Mouse (Mus musculus) thymus, postnatal 10 days (tissue): ENCODE results near the gene Suds3.

Experiments used
- DNase-seq, 2 experiments: peaks; one replicate each; pipeline ENCODE4 v3.0.0; 2021; ENCODE audit warnings: low spot score in 2 of 2

The Suds3 gene

DNA sequence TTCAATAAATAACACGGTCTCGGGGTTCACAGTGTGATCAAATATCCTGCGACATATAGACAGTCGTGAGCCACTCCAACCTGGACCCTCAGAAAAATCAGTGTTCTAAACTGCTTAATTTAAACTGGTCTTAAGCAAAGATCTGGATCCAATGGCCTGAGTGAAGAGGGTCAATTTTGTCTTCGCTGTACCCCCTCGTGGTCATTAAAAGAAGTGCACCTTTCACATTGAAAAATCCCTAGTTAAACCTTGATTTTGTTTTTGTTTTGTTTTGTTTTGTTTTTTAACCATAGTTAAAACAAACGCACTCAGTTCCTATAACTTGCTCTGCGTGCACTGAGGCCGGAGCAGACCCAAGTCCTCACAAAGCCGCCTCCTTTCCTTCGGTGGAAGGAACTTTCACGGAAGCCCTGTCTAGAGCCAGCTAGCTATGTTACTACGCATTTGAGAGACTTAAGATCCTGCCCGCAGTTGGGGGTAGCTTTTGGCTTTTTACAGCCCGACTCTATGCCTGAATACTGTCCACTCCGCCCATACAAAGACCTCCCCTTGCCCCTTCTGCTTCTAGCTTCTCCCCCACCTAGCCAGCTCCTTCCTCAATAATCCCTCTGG is 1.2 kb downstream of the Suds3 start:
- DNase-seq, result no peak

DNA sequence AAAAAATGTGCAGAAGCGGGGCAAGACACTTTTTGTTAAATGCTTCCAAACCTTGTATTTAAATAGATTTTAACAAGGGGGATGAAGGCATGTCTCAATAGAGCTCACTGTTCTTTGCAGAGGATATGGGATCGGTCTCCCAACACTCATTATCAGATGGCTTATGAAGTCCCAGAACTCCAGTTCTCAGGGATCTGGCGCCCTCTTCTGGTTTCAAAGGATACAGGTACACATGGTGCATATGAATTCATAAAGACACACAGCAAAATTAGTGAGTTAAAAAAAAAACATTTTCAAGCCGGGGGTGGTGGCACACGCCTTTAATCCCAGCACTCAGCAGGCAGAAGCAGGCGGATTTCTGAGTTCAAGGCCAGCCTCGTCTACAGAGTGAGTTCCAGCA is 2.6 kb downstream of the Suds3 start:
- DNase-seq, result peak in 1 of 2 experiments; percentile 37

DNA sequence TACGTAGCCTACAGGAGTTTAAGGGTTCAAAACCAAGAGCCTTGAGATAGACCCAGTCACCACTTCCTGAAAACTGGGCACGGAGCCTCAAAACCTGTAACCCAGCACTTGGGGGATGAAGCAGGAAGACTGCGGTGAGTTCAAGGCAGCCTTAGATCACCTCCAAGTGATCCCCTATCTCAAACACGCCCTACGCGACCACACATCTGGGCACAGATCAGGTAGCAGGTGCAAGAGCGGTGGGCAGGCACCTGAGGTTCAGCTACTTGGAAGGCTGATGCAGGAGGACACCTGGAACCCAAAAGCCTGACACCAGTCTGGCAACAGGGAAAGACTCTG is 4.2 kb downstream of the Suds3 start:
- DNase-seq, result peak in 1 of 2 experiments; percentile 32

DNA sequence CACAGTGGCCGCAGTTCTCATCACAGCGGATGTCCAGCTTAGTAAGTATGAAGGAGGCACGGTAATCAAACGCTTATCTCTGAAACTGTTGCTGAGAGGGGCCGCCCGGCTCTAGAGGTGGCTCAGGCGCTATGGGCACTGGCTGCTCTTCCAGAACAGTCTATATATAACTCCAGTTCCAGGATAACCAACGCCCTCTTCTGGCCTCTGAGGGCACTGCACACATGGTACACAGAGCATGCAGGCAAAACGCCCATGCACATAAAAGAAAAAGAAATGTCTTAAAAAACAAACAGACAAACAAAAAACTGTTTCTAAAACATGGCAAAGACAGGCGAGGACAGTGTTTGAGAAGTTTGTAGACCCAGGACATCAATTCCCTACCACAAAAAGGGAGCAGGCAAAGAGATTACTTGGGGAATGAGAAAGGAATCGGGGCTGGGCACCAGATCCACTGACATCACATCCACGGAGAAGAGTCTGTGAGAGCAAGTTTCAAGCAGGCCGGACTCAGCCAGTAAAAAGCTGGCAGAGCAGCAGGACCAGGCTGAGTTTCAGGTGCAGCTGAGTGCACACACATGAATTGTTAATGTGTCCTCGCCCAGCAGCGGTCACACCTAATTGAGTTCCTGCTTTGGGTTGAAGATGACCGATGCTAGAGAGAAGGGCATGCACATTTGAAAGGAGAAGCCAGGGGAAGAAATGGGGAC is 4.7 kb downstream of the Suds3 start:
- DNase-seq, result no peak

DNA sequence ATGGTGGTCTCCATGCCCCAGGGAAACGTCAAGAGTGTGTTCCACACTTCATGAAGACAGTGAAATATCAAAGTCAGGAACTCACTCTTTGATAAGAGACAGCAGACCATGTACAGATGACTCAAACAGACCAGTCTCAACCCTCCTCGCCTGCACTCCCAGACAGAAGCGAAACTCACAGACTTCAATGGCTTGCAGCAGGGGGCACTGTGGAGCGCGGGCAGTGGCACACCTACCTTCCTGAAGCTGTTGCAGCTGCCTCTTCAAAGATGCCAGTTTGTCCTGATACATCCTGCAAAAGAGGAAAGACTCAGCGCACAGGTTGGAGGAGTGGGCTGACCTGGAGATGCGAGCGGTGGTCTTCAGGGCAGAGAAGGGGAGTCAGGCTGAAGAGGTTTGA is 6.4 kb downstream of the Suds3 start:
- DNase-seq, result peak in 1 of 2 experiments; percentile 50

DNA sequence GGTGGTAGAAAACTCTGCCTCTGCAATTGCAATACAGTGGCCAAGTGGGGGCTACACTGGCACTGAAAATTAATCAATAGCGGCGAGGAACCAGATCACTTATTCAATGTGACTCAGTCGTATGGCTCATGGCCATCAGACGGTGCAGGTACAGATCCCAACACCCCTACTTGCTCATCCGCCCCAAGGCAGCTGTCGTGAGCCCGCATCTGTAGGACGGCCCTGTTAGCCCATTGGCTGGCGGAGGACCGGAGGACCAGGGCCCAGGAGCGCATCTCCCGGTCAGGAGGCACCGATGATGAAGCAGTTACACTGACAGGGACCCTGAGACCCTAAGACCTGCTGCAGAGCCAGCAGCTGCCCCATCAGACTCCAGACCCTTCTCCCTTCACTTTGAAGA is 7.2 kb downstream of the Suds3 start:
- no peak for DNase-seq

DNA sequence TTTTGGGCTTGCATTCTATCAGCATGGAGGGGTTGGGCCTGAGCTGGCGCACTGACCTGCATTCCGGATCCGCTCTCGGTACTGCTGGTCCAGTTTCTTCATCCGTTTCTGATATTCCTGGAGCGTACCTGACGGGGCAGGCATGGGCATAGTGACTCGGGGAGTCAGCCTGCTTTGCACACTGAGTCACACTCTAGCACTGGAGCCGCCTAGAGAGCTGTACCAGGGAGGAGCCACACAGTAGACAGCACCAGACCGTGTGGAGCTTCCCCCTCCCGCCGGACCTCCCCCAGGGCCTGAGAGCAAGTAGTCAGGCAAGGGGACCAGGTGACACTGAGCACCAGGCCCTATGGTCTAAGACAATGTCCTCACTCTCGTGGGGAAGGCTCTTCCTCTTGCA is 7.6 kb downstream of the Suds3 start:
- DNase-seq, result no peak

DNA sequence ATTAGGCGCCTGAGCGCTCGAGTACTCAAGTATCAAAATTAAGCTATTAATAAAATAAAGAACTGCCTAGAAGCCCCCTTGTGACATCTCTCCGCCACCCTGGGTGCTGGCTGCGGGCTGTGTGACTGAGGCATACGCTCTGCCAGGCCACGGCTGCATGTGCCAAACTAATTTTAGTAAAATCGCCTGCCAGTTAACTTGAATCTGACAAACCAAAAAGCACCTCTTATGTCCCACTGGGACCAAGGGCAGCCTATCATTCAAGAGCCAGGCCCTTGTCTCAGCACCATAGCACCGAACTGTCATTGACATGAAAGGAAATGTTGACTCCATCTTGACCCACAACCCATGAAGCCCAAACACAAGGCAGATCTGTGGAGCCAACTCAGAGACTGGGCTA is 10.2 kb downstream of the Suds3 start:
- DNase-seq, result no peak

DNA sequence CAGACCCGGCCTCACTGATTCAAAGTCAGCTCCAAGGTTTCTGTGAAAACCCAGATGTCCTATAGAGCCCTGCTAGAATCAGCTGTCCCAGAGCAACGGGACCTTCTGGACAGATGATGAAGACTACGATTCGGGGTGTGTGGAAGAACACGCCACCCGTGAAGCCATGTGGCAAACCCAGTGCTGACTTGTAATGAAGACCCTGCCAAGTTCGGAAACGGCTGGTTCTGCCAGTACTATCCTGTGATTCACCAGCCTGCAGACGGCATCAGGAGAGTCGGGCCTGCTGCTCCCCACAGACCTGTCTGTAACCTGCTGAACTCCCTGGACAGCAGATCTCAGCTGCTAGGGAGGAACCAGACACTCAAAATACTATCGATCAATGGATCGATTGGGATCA is 11.6 kb downstream of the Suds3 start:
- no peak for DNase-seq

DNA sequence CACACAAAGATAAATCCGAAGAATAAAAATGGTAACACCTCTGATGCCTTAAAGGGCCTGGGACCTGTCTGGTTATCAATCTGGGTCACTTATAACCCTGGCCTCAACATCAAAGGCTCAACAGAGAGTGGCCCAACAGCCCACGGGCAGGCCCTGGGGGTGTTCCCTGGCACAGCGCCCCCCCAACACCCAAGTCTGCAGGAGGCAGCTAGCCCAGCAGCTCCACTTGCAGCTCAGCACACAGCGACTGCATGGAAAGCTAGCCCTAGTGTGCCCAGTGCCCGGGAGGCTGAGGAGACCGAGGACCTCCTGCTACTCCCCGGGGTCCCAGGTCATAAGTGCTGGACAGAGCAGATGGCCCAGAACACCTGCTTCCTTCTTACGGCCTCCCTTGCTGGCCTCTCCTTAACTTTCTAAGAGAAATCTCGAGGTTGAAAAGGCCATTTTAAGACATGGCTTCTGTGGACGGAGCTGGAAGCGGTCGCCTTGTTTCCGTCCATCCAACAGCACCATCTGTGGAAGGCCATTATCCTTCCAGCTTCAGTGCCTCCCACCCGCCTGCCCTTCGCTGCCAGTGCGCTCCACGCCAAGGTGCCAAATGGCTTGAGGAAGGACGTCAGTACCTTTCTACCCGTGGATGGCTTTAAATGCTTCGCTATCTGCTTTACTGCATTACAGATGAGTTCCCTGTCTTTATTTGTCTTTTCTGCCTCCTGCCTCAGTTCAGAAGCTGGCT is 12.6 kb downstream of the Suds3 start:
- DNase-seq, result no peak

DNA sequence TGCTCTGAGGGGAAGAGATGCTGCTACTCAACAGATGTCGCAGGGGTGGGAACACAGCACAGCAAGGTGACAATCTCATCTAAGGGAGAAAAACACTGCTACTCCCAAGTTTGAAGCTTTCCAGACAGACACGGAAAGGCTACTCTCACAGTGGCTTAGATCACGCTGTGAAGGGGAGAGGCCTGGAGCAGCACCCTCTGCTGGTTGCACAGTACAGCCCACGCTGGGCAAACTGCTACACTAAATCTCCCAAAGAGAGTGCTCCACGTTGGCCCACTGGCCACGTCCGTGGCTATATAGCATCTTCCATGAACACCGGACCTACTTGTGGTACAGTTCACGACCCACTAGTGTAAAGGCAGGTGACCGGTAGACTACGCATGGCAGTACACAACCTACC is 16.2 kb downstream of the Suds3 start:
- no peak for DNase-seq

DNA sequence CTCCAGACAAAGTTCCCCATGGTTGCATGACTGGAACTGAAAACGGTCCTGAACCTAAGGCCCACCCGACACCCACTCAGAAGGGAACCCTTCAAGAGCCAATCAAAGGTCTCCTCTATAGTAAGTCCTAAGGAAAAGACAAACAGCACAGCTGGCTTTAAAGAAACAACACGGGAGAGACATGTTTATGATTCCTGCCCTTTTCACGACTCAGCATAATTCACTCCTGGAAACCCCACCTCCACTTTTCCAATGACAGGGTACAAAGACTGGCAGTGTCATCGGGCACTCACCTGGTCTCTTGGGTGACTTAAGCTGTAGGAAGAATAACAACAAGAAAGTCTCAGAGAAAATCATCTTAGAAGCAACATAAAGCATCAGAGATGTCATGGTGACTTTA is 16.9 kb downstream of the Suds3 start:
- no peak for DNase-seq

DNA sequence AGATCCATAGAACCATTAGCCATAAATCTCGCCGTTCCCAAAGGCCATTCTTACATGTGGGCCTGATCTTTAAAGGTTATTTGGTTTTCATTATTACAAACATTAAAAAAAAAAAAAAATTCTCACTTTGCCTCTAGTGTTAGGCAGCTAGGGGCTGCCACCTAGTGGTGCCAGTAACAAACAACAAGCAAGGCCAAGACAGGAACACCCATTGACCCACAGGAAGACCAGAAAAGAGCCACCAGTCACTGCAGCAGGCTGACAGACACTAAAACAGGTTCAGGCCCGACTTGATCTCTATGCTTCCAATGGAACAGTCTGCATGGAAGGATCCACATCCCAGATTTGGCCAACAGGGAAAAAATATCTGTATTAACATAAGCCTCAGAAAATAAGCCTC is 19.2 kb downstream of the Suds3 start:
- DNase-seq, result no peak

DNA sequence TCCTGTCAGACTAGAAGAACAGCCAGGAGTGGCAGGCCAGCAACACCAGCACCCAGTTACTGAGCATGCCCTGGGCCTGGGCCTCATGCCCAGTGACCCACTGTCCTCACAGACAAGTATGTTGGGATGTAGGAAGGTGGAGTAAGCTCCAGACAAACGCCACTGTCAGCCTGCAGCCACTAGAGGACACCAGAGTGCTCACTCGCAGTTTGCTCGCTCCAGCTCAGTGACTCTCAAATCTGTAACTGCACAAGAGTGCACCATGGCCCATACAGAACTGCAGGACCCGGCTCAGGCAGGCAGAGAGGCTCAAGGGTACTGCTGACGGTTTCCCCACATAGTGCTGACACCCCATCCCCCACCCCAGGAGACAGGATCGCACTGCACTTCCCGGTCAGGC is 21.5 kb downstream of the Suds3 start:
- no peak for DNase-seq

DNA sequence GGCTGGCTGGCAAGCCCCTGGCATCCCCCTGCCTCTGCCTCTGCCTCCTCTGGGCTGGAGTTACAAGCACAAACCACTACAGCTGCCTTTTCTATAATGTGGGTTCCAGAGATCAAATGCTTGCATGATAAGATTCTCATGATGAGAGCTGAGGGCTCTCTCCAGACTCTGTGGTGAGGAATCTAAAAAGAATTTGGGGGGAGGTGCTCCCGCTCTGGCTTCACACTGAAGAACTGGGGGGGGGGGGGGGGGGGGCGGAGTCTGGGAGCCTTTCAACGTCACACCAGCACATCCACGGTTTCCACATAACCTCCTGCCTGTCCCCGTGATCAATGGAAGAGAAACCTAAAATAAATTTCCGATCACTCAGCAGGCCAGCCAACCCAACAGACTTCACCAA is 26.1 kb downstream of the Suds3 start:
- DNase-seq, result no peak

DNA sequence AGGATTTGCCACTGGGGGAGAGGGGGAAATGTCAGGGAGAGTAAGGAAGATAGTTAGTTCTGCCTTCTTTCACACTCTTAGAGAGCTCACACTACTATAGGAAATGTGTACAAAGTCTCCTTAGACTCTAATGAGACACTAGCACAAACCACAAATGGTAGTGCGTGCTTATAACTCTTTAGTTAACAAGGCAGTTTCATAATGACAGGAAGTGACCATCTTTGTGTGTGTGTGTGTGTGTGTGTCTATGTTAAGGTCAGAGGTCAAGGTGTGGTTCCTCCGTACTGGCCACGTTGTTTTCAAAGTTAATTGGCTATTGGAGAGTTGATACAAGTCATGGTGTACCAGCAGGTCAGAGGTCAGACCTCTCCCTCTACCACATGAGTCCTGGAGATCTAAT is 26.8 kb downstream of the Suds3 start:
- DNase-seq, result no peak

DNA sequence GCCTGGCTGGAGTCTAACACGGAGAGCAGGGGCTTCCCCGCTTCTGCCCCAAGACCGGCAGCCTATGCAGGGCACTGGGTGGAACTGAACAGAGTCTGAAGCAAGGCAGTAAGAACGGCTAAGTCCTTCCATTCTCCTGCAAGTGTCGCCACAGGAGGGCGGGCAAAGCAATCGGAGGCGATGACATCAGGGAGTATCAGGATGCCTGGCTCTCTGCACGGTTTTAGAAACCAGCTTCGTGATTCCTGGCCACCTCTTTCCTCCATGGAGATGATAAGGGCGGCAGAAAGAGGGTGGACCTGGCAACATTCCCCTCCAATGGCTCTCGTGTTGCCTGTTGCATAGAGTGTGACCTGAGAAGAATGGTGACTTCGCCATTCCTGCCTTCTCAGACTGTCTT is 28.2 kb downstream of the Suds3 start:
- no peak for DNase-seq

DNA sequence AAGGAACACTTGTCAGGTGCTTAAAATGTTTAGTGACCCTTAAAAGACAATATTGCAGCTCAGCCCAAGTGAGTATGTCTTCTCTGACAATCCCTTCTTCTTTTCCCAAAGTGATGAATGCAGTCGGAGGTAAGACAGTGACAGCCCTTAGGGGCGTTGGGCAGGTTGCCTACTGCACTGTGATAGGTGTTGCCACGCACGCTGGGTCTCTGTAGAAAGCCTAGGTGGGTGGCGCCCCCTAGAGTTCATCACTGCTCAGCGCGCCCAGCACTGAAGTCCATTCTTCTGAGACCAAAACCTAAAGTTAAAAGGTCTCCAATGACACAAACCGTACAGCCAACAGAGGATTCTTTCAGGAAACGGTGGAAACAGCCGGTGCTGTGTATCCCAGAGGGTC is 46.4 kb downstream of the Suds3 start:
- peak; percentile 19 to 34 for DNase-seq

DNA sequence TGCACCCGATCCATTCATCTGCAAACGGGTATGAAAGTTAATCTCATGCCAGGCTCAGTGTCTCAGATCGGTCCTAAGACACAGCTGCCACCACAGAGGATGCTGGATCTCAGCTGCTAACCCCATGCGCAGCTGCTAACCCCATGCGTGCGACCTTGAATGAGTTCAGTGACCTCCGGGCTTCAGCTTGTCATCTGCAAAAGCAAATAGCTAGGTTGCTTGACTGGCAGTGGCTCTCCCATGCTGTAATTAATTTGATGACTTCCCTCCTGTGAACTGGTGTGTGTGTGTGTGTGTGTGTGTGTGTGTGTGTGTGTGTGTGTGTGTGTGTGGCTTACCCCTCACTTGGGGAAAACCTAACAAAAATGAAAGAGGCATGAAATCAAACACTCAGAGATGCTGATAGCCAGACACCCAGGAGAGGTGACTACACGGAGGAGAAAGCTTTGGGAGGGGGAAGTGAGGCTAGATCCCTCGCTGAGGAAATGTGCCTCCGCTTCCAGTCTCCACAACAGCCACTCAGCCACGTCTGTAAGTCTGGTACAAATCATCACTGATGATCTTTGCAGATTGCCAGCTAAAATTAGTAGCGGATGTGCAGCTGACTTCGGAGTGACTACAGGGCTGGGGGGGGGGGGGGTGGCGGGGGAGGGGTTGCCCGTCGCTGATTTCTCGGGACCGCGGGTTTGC is 47.0 kb downstream of the Suds3 start:
- no peak for DNase-seq

DNA sequence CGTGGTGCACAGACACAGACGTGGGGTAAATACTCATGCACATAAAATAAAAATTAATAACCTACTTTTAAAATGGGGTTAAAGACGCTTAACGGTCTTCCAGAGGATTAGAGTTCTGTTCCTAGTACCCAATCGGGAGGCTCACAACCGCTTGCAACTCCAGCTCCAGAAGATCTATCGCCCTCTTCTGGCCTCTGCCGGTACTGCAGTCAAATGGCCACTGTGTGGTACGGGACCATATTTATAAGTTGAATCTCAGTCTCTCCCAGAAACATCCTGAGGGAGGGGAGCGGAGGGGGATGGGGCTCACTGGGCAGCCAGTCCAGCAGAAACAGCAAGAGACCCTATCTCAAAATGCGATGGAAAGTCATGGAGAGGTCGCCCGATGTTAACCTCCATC is 47.7 kb downstream of the Suds3 start:
- peak; percentile 7 to 15 for DNase-seq

DNA sequence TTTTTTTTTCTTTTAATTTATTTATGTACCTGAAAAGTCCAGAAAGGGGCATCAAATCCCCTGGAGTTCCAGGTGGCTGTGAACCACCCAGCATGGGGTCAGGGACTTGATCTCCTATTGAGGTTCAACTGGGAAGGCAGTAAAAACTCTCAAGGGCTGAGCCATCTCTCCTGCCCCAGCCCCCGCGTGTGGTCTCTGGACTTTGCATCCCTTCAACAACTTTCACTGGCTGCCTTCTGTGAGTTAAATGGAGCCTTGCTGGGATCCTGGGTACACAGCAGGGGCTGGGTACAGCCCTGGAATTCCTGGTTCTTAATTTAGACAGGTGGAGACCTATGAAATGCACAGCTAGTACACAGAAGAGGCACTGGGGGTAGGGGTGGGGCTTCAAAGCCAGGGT is 54.7 kb downstream of the Suds3 start:
- no peak for DNase-seq

DNA sequence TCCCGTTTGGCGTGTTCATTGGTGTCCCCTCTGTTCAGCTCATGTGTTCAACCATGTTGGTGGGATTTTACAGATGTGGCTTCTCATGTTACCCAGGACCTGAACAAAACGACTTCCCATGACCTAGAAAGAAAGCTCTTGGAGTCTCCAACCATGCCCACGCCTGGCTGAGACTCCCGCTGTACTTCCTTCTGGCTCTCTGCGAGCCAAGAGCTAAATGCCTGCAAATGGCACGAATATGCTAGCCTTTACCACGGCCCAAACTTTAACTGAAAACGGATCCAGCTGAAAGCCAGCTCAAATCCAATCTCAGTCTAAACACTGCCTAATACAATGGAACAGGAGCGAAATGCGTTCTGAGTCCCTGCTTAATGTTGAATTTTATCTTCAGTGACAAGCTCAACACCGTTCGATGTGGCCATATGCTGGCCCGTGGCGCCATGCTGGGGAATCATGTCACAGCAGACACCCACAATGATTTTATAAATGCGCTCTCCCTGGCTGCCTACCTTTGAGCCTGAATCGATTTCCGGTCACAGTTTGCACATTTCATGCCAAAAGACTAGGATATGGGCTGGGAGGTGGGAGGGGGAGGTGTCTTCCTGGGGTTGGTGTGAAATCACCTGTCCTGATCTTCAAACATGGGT is 55.3 kb downstream of the Suds3 start:
- DNase-seq, result no peak
